Mouse (Mus musculus) T-helper 1 cell (primary cell): ENCODE data around the gene Cenpb.

Experiments
- in situ Hi-C: fragments of 300-600 bp; cut with MboI, MseI; formaldehyde crosslinking; loops from one replicate; pipeline ENCODE4 v1.15.1; 2025; ENCODE audit warnings: high pct_unique_total_duplicates

The Cenpb gene

GRCm38 (mm10) chr2:131200710-131201109 lies 20.8 kb upstream of the Cenpb start:
- in situ Hi-C loops = no loop called here

GRCm38 (mm10) chr2:131196606-131197316 lies 16.9 kb upstream of the Cenpb start:
- in situ Hi-C loops = no loop called here

- in situ Hi-C loops = no loop called here
Measured at GRCm38 (mm10) chr2:131191005-131191390, 11.1 kb upstream of the Cenpb start.

- in situ Hi-C loops = no loop called here
Measured at GRCm38 (mm10) chr2:131190344-131191004, 10.6 kb upstream of the Cenpb start.

GRCm38 (mm10) chr2:131189521-131190309 lies 9.8 kb upstream of the Cenpb start:
- in situ Hi-C loops = no loop called here

GRCm38 (mm10) chr2:131188311-131188710 lies 8.4 kb upstream of the Cenpb start:
- in situ Hi-C loops = no loop called here

GRCm38 (mm10) chr2:131187602-131187922 lies 7.7 kb upstream of the Cenpb start:
- in situ Hi-C loops = no loop called here

- in situ Hi-C loops = no loop called here
Measured at GRCm38 (mm10) chr2:131186771-131187601, 7.1 kb upstream of the Cenpb start, which contains the start of the genes Cdc25b and Spef1. Gene Cdc25b, plus strand, starts transcription at chr2:131186949. Gene Spef1, minus strand, starts transcription at chr2:131187282.

- in situ Hi-C loops = no loop called here
Measured at GRCm38 (mm10) chr2:131186343-131186742, 6.5 kb upstream of the Cenpb start.

GRCm38 (mm10) chr2:131179246-131179886 lies 501 bp downstream of the Cenpb start:
- in situ Hi-C loops = loop anchor here (10.0 kb wide), 2 partner anchors 1065 to 1205 kb away; partner anchors contain the start of genes Prokr2 and Tmem230

- in situ Hi-C loops = loop anchor here (10.0 kb wide), 2 partner anchors 1066 to 1206 kb away; partner anchors contain the start of genes Prokr2 and Tmem230
Measured at GRCm38 (mm10) chr2:131178828-131179245, 1.0 kb downstream of the Cenpb start.

- in situ Hi-C loops = loop anchor here (10.0 kb wide), 2 partner anchors 1067 to 1207 kb away; partner anchors contain the start of genes Prokr2 and Tmem230
Measured at GRCm38 (mm10) chr2:131177932-131178331, 1.9 kb downstream of the Cenpb start.

- in situ Hi-C loops = loop anchor here (10.0 kb wide), 2 partner anchors 1068 to 1208 kb away; partner anchors contain the start of genes Prokr2 and Tmem230
Measured at GRCm38 (mm10) chr2:131176491-131176890, 3.4 kb downstream of the Cenpb start.

- in situ Hi-C loops = loop anchor here (10.0 kb wide), 2 partner anchors 1069 to 1209 kb away; partner anchors contain the start of genes Prokr2 and Tmem230
Measured at GRCm38 (mm10) chr2:131175945-131176309, 3.9 kb downstream of the Cenpb start.

- in situ Hi-C loops = loop anchor here (10.0 kb wide), 2 partner anchors 1069 to 1209 kb away; partner anchors contain the start of genes Prokr2 and Tmem230
Measured at GRCm38 (mm10) chr2:131175286-131175944, 4.5 kb downstream of the Cenpb start.

- in situ Hi-C loops = loop anchor here (10.0 kb wide), 2 partner anchors 1070 to 1210 kb away; partner anchors contain the start of genes Prokr2 and Tmem230
Measured at GRCm38 (mm10) chr2:131174700-131175099, 5.2 kb downstream of the Cenpb start.

- in situ Hi-C loops = loop anchor here (10.0 kb wide), 2 partner anchors 1072 to 1212 kb away; partner anchors contain the start of genes Prokr2 and Tmem230
Measured at GRCm38 (mm10) chr2:131172322-131172721, 7.5 kb downstream of the Cenpb start.

- in situ Hi-C loops = loop anchor here (10.0 kb wide), 2 partner anchors 1073 to 1213 kb away; partner anchors contain the start of genes Prokr2 and Tmem230
Measured at GRCm38 (mm10) chr2:131171401-131172104, 8.3 kb downstream of the Cenpb start.

GRCm38 (mm10) chr2:131170936-131171335 lies 8.9 kb downstream of the Cenpb start:
- in situ Hi-C loops = loop anchor here (10.0 kb wide), 2 partner anchors 1074 to 1214 kb away; partner anchors contain the start of genes Prokr2 and Tmem230
